29 mouse cellular contexts compared by ENCODE assay signal in the genomic region with DNA sequence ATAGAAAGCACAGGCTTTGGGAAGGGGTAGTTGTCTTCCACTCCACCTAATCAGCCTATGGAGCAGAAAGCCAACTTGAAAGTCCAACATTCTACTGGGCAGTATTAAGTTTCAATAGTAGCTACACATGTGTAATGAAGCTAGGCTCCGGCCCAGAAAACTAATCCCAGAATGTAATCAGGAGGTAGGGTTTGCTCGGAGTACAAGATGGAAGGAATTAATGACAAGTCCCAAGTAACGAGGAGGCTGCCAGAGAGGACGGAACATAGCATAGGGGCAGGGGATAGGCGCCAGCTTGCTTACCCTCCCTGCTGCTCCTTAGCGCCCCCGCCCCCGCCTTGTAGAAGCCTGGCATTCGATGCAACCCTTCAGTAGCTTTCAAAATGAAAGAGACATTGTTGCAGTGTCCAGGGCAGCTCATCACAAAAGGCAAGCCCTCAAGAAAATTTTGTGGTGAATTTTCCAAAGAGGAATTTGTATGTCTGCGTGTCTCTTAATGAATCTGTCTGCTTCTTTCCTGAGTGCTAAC.
A peak's percentile ranks its signal among the peaks of the same experiment; 100 is the strongest.
DNase-seq lines count a peak whose midpoint lies in the region; ATAC-seq and TF ChIP-seq lines count a peak whose summit lies in the region.
"Had no signal": no experiment of that assay in that cellular context is flagged by ENCODE, and none has a peak within 500 bp of the region (broad histone marks: within the 10 kb centered on the region; RNA-seq: fewer than 3 reads in every experiment).

No protein-coding gene starts in this region.

- H3K27me3 ChIP-seq in embryonic facial prominence, embryonic 12.5 days = no peaks in the 10 kb centered on the region
- H3K27me3 ChIP-seq in forebrain, embryonic 16.5 days (replicated peaks; ENCODE audit: control insufficient read depth, insufficient read depth, low read length) = no peaks in the 10 kb centered on the region
- no peaks in the 10 kb centered on the region for H3K27me3 ChIP-seq in heart, embryonic 12.5 days (replicated peaks)
- H3K27me3 ChIP-seq: forebrain, embryonic 13.5 days; heart, embryonic 13.5 days; kidney, embryonic 15.5 days; liver, embryonic 13.5 days; neural tube, embryonic 12.5 days; Patski had no signal

- no peak for ATAC-seq in embryonic facial prominence, embryonic 12.5 days (ENCODE audit: insufficient number of reproducible peaks, insufficient read depth, low FRiP score, low TSS enrichment)
- no peak for ATAC-seq in forebrain, embryonic 16.5 days
- no peak for ATAC-seq in heart, embryonic 12.5 days (ENCODE audit: insufficient number of reproducible peaks, low FRiP score)
- ATAC-seq: forebrain, embryonic 13.5 days; Patski had no signal

- no peak for TF ChIP-seq CTCF in gastrocnemius, adult 2 months (IDR thresholded peaks at IDR 0.05)

- intact Hi-C loops in gastrocnemius, adult 2 months (cut with DNase I) = no loop called here
- intact Hi-C loops in left cerebral cortex, postnatal 4 days (cut with DNase I) = no loop called here

- H3K27ac ChIP-seq in gastrocnemius, adult 2 months = no peak overlapping the region
- peak overlapping the region; percentile 31; the same call in 1 of the 2 replicates for H3K27ac ChIP-seq in embryonic facial prominence, embryonic 12.5 days
- no peak overlapping the region for H3K27ac ChIP-seq in forebrain, embryonic 16.5 days (ENCODE audit: low read length)
- no peak overlapping the region for H3K27ac ChIP-seq in heart, embryonic 12.5 days (ENCODE audit: poor library complexity, severe bottlenecking)
- H3K27ac ChIP-seq: forebrain, embryonic 13.5 days; heart, embryonic 13.5 days; hindbrain, embryonic 14.5 days; kidney, embryonic 15.5 days; left cerebral cortex, adult 2 months; liver, embryonic 13.5 days; neural tube, embryonic 12.5 days had no signal

- no peak overlapping the region for H3K4me2 ChIP-seq in embryonic facial prominence, embryonic 12.5 days (replicated peaks)
- H3K4me2 ChIP-seq in forebrain, embryonic 16.5 days (ENCODE audit: low read length) = no peak overlapping the region
- no peak overlapping the region for H3K4me2 ChIP-seq in heart, embryonic 12.5 days
- H3K4me2 ChIP-seq: forebrain, embryonic 13.5 days; heart, embryonic 13.5 days; hindbrain, embryonic 14.5 days; kidney, embryonic 15.5 days; liver, embryonic 13.5 days; neural tube, embryonic 12.5 days had no signal

- H3K4me3 ChIP-seq in gastrocnemius, adult 2 months = no peak overlapping the region
- no peak overlapping the region for H3K4me3 ChIP-seq in embryonic facial prominence, embryonic 12.5 days
- no peak overlapping the region for H3K4me3 ChIP-seq in forebrain, embryonic 16.5 days (replicated peaks; ENCODE audit: low read length)
- no peak overlapping the region for H3K4me3 ChIP-seq in heart, embryonic 12.5 days
- H3K4me3 ChIP-seq: forebrain, embryonic 13.5 days; heart, embryonic 13.5 days; kidney, embryonic 15.5 days; left cerebral cortex, adult 2 months; liver, embryonic 13.5 days; neural tube, embryonic 12.5 days had no signal

- peaks cover 4% of the 10 kb centered on the region; the same call in 1 of the 2 replicates for H3K4me1 ChIP-seq in embryonic facial prominence, embryonic 12.5 days
- H3K4me1 ChIP-seq in forebrain, embryonic 16.5 days (replicated peaks; ENCODE audit: control insufficient read depth, insufficient read depth, low read length) = no peaks in the 10 kb centered on the region
- no peaks in the 10 kb centered on the region for H3K4me1 ChIP-seq in heart, embryonic 12.5 days (replicated peaks)
- H3K4me1 ChIP-seq: forebrain, embryonic 13.5 days; heart, embryonic 13.5 days; kidney, embryonic 15.5 days; liver, embryonic 13.5 days; neural tube, embryonic 12.5 days had no signal

- peak; percentile 16 for DNase-seq in gastrocnemius, adult 2 months
- no peak for DNase-seq in gastrocnemius, adult 8-10 months (ENCODE audit: low spot score in 2 of 2)
- DNase-seq in left cerebral cortex, postnatal 4 days = peak; percentile 27
- DNase-seq in left cerebral cortex, adult 18-20 months (ENCODE audit: low spot score in 2 of 2) = no peak
- peak; percentile 63 for DNase-seq in Muller cell, postnatal 12 days (ENCODE audit: inconsistent ontology term)
- DNase-seq: adrenal gland, postnatal 10 days; cerebellum, adult 11 months; cerebellum, adult 9-11 months; heart, adult 18-20 months; heart, postnatal 10 days; kidney, adult 18-20 months; kidney, postnatal 25 days; liver, embryonic 13.5 days; lung, adult 18-20 months; lung, postnatal 14 days; midbrain, embryonic 14.5 days; right cerebral cortex, postnatal 4 days; thymus, postnatal 14 days had no signal

- H3K36me3 ChIP-seq in embryonic facial prominence, embryonic 12.5 days = no peaks in the 10 kb centered on the region
- no peaks in the 10 kb centered on the region for H3K36me3 ChIP-seq in forebrain, embryonic 16.5 days (ENCODE audit: control insufficient read depth, insufficient read depth)
- H3K36me3 ChIP-seq in heart, embryonic 12.5 days = no peaks in the 10 kb centered on the region
- H3K36me3 ChIP-seq: G1E; heart, embryonic 13.5 days; kidney, embryonic 15.5 days; liver, embryonic 13.5 days; neural tube, embryonic 12.5 days had no signal

- no peak overlapping the region for H3K9ac ChIP-seq in embryonic facial prominence, embryonic 12.5 days
- no peak overlapping the region for H3K9ac ChIP-seq in forebrain, embryonic 16.5 days (replicated peaks; ENCODE audit: low read depth, low read length)
- H3K9ac ChIP-seq in heart, embryonic 12.5 days = no peak overlapping the region
- H3K9ac ChIP-seq: forebrain, embryonic 13.5 days; heart, embryonic 13.5 days; hindbrain, embryonic 14.5 days; kidney, embryonic 15.5 days; liver, embryonic 13.5 days; neural tube, embryonic 12.5 days had no signal

- WGBS in embryonic facial prominence, embryonic 12.5 days = 52% methylated on average over 10 of the region's 10 CpGs
- WGBS in forebrain, embryonic 16.5 days = 59% methylated on average over 10 of the region's 10 CpGs
- WGBS in heart, embryonic 12.5 days = 73% methylated on average over 10 of the region's 10 CpGs

- no peaks in the 10 kb centered on the region for H3K9me3 ChIP-seq in embryonic facial prominence, embryonic 12.5 days
- no peaks in the 10 kb centered on the region for H3K9me3 ChIP-seq in forebrain, embryonic 16.5 days (ENCODE audit: control insufficient read depth, low read length)
- H3K9me3 ChIP-seq in heart, embryonic 12.5 days (replicated peaks) = peaks cover 3% of the 10 kb centered on the region; the same call in 1 of the 2 replicates
- H3K9me3 ChIP-seq: G1E; kidney, embryonic 15.5 days had no signal

Comparison
In these comparisons a context has a peak if more than half of its experiments do, and no peak if none do; other contexts are left out.
1. DNase-seq: peak in gastrocnemius, adult 2 months (single experiment), left cerebral cortex, postnatal 4 days (single experiment) and Muller cell, postnatal 12 days (single experiment); none in gastrocnemius, adult 8-10 months (0 of 2) and left cerebral cortex, adult 18-20 months (0 of 2).